Mouse (Mus musculus): ENCODE data around the gene Ccdc183. TPM values are rescaled to one million over a fixed set of nuclear protein-coding genes. Genes with fewer than 3 reads are reported as not detected.
A peak's percentile ranks its signal among the peaks of the same experiment; 100 is the strongest.

Ccdc183 gene
- polyA plus RNA-seq, 1 experiment from 2014 or later = 0.09 TPM

- ATAC-seq (ENCODE audit: low read depth) = no peak
- DNase-seq = no peak
- H3K4me1 ChIP-seq (replicated peaks) = peaks cover 76% of the 10 kb centered on the region
- H3K27me3 ChIP-seq = peaks cover 60% of the 10 kb centered on the region
- peak overlapping the region; percentile 64; the same call in 1 of the 2 replicates for H3K4me3 ChIP-seq (replicated peaks)
- 73% methylated on average over 16 of the region's 16 CpGs for WGBS (ENCODE audit: insufficient replicate concordance)
- H3K36me3 ChIP-seq = no peaks in the 10 kb centered on the region
- no peak overlapping the region for H3K27ac ChIP-seq
- H3K9me3 ChIP-seq (replicated peaks) = no peaks in the 10 kb centered on the region
- no peak overlapping the region for H3K9ac ChIP-seq
- peak overlapping the region; percentile 87; the same call in 1 of the 2 replicates for H3K4me2 ChIP-seq
Measured at GRCm38 (mm10) chr2:25576028-25576850, 41.2 kb downstream of the Ccdc183 start.

DNA sequence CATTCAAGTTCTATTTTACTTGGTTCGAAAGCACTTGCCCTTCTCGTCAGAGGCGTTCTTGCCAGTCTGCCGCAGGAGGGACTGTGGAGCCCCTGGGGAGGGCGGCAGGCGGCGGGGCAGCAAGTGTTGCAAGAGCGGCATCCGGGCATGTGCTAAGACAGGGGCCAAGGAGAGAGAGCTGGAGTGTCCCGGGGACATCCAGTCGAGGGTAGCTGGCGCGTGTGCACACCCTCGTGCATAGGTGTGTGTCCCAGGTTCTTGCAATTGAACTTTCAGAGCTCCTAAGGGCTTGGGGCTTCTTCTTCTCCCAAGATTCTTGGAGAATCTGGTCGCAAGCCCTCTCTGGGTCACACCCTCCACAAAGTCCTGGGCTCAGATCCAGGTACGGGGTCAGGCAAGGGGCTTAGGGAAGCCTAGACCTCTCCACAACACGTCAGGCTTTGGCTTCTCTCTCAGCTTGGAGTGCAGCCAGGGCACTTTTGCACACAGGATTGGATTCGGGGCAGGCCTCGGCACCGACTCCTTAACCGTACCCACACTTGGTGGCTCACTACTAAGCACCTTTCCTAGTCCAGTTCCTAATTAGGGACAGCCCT, 41.9 kb downstream of the Ccdc183 start:
- WGBS (ENCODE audit: insufficient replicate concordance) = 24% methylated on average over 21 of the region's 21 CpGs
- H3K4me1 ChIP-seq (replicated peaks) = peaks cover 75% of the 10 kb centered on the region
- H3K27ac ChIP-seq = peak overlapping the region; percentile 53
- ATAC-seq (ENCODE audit: low read depth) = no peak
- no peaks in the 10 kb centered on the region for H3K9me3 ChIP-seq (replicated peaks)
- peak overlapping the region; percentile 66 for H3K9ac ChIP-seq
- DNase-seq = no peak
- H3K27me3 ChIP-seq = peaks cover 53% of the 10 kb centered on the region
- H3K4me3 ChIP-seq (replicated peaks) = peak overlapping the region; percentile 64
- H3K36me3 ChIP-seq = no peaks in the 10 kb centered on the region
- H3K4me2 ChIP-seq = peak overlapping the region; percentile 87

DNA sequence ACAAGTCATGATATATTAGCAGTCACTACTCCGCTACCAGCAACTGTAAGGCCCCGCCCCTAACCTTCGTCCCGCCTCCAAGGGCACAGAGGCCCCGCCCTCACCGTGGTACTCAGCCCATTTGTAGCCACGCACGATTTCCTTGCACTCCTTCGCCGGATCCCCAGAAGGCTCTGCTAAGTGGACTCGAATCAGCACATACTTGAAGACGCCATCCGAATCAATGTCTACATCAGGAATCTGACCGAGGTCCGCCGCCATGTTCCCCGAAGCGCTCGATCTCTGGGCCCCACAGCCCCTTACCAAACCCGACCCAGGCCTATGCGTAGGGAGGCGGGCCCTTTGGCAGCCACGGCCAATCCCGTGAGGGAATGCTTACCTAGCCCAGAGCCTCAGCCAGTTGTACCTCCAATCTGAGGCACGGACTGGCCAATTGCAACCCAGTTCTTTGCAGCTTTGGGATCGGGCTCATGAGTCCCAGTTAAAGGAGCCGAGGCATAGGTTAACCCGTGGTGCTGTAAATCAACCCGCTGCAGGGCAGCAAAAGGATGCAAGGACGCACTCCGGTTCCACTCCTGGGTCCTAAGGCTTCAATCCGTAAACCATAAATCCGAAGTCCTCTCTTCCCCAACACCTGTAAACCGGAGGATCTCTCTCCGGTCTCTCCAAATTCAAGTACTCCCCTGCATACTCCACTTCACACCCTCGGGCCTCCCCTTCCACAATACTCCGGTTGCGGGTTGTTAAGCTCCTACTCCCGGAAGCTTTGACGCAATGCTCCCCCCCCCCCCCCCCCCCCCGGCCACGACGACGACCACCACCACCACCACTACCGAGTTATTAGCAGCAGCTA, 42.7 kb downstream of the Ccdc183 start, which contains the start of the genes Mamdc4 and Phpt1:
Gene Mamdc4, minus strand, starts transcription at position 267 of the 853 bp plus-strand sequence.
Gene Phpt1, minus strand, starts transcription at position 646 of the 853 bp plus-strand sequence.
- under 1% methylated on average over 43 of the region's 45 CpGs for WGBS (ENCODE audit: insufficient replicate concordance)
- DNase-seq (peak; percentile 95), ATAC-seq (ENCODE audit: low read depth) (peak; percentile 96)
- no peaks in the 10 kb centered on the region for H3K9me3 ChIP-seq (replicated peaks)
- peaks cover 68% of the 10 kb centered on the region for H3K4me1 ChIP-seq (replicated peaks)
- H3K36me3 ChIP-seq = peaks cover under 1% of the 10 kb centered on the region
- peak within 1 kb of the TSS; percentile 87 for H3K4me2 ChIP-seq
- peak within 1 kb of the TSS; percentile 64 for H3K4me3 ChIP-seq (replicated peaks)
- peak within 1 kb of the TSS; percentile 54 for H3K27ac ChIP-seq
- H3K27me3 ChIP-seq = peaks cover 46% of the 10 kb centered on the region
- peak within 1 kb of the TSS; percentile 74 for H3K9ac ChIP-seq

- peak overlapping the region; percentile 74 for H3K9ac ChIP-seq
- 20% methylated on average over 11 of the region's 11 CpGs for WGBS (ENCODE audit: insufficient replicate concordance)
- H3K4me1 ChIP-seq (replicated peaks) = peaks cover 62% of the 10 kb centered on the region
Measured at GRCm38 (mm10) chr2:25574136-25574535, 43.3 kb downstream of the Ccdc183 start.

DNA sequence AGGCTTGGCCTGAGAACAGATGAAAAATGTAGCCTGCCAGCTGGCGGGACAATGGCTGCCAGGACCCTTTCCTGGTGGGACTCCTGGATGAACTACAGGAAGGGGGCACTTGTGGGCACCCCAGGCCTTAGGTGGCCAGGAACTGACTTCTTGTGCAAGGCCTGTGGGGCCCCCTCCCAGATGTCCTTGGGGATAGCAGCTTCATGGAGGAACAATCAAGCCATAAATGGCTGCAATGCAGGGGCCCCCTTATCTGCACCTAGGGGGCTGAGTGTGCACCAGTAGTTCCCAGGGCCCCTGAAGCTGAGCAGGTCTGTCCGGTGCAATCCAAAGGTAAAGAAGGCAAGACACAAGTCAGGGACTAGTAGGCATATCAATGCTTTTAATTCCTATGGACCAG, 44.4 kb downstream of the Ccdc183 start:
- H3K4me3 ChIP-seq (replicated peaks) = 0 out of 2 replicates have a peak overlapping the region, but pooled peaks have one; percentile 12
- DNase-seq = no peak
- no peak overlapping the region for H3K27ac ChIP-seq
- peaks cover 57% of the 10 kb centered on the region for H3K4me1 ChIP-seq (replicated peaks)
- peaks cover 7% of the 10 kb centered on the region for H3K36me3 ChIP-seq
- peak overlapping the region; percentile 87 for H3K4me2 ChIP-seq
- peak overlapping the region; percentile 74 for H3K9ac ChIP-seq
- no peak for ATAC-seq (ENCODE audit: low read depth)
- H3K9me3 ChIP-seq (replicated peaks) = no peaks in the 10 kb centered on the region
- whole genome bisulfite sequencing (ENCODE audit: insufficient replicate concordance) = 46% methylated on average over 2 of the region's 2 CpGs
- peaks cover 28% of the 10 kb centered on the region for H3K27me3 ChIP-seq

More at GRCm38 (mm10) chr2:25574136-25574535, 43.3 kb downstream of the Ccdc183 start:
- Histone ChIP-seq H3K36me3 (peaks cover 7% of the 10 kb centered on the region), H3K4me2 (peak overlapping the region; percentile 87), H3K9me3 (replicated peaks) (no peaks in the 10 kb centered on the region), H3K27ac (peak overlapping the region; percentile 54), H3K27me3 (peaks cover 39% of the 10 kb centered on the region), H3K4me3 (replicated peaks) (peak overlapping the region; percentile 64)
- DNase-seq (no peak), ATAC-seq (ENCODE audit: low read depth) (no peak)

DNA sequence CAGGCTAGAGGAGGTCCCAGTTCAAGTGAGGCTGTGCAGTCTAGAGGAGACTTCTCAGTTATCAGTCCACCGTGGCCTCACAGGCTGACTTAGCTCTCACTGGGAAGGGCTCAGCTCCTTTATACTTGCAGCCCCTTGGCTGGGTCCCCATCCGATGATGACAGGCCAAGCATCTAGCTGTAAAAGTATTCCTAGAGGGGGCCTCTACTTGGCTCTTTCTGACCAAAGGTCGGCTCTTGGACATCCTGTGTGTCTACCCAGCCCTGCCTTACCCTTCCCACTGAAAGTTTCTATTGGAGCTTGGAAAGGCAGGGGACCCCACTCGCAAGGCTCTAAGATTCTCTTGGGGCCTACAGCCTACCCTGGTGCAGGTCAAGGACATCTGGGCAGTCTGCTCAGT, 46.3 kb downstream of the Ccdc183 start:
- Histone ChIP-seq H3K36me3 (peaks cover 14% of the 10 kb centered on the region), H3K9ac (no peak overlapping the region), H3K27ac (no peak overlapping the region), H3K27me3 (peaks cover 10% of the 10 kb centered on the region), H3K9me3 (replicated peaks) (no peaks in the 10 kb centered on the region), H3K4me1 (replicated peaks) (peaks cover 47% of the 10 kb centered on the region), H3K4me3 (replicated peaks) (no peak overlapping the region), H3K4me2 (no peak overlapping the region)
- WGBS (ENCODE audit: insufficient replicate concordance) = 67% methylated on average over 4 of the region's 4 CpGs
- ATAC-seq (ENCODE audit: low read depth) = no peak
- DNase-seq = no peak

DNA sequence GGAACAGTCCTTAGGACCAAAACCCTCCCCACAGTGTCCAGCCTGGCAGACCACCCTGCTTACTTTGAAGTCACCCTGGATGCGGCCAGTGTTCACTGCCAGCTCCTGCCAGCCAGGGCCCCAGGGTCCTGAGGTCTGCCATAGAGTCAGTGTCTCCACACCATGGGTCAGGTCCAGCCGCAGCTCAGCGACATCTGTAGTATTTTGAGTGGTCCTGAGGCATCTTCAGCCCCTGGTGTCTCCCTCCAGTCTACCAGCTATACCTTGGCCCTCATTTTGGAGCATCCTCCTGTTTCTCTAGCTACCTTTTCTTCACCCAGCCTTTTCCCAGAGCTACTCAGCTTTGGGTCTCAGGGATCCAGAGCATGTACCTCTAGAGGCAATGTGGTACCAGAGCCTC, 48.2 kb downstream of the Ccdc183 start:
- ATAC-seq (ENCODE audit: low read depth) (no peak), DNase-seq (no peak)
- 73% methylated on average over 3 of the region's 3 CpGs for WGBS (ENCODE audit: insufficient replicate concordance)
- H3K4me2 ChIP-seq = no peak overlapping the region
- no peaks in the 10 kb centered on the region for H3K27me3 ChIP-seq
- no peak overlapping the region for H3K4me3 ChIP-seq (replicated peaks)
- H3K9ac ChIP-seq = no peak overlapping the region
- no peak overlapping the region for H3K27ac ChIP-seq
- H3K9me3 ChIP-seq (replicated peaks) = no peaks in the 10 kb centered on the region
- H3K36me3 ChIP-seq = peaks cover 28% of the 10 kb centered on the region
- H3K4me1 ChIP-seq (replicated peaks) = peaks cover 35% of the 10 kb centered on the region

DNA sequence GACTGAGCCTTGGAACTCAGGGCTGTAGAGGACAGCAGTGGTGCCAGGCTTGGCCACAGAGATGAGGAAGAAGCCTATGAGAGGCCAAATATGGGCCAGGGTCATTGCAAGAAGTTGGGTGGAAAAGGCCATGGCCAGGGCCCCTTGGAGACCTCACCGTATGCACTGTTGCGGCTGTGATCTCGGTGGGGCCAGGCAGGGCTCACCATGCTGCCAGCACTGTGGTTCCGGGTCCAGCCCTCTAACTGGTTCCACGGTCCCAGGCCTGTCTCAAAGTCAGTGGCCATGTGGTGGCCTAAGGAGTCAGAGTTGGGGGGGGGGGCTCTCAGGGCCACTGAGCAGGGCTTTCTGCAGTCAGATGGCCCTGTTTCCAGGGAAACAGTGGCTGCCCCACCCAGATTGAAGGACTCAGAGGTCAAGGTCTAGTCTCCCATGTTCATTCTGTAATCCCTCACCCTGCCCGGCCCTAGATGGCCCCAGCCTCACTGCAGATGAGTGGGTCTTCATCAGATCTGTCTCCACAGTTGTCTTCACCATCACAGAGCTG, 48.9 kb downstream of the Ccdc183 start:
- Histone ChIP-seq H3K9me3 (replicated peaks) (no peaks in the 10 kb centered on the region), H3K27ac (no peak overlapping the region)

GRCm38 (mm10) chr2:25566558-25566957, 50.9 kb downstream of the Ccdc183 start:
- H3K9ac ChIP-seq = no peak overlapping the region
- 82% methylated on average over 6 of the region's 6 CpGs for WGBS (ENCODE audit: insufficient replicate concordance)

More for the DNA sequence above, 48.9 kb downstream of the Ccdc183 start:
- ATAC-seq (ENCODE audit: low read depth) (no peak), DNase-seq (no peak)
- Histone ChIP-seq H3K36me3 (peaks cover 36% of the 10 kb centered on the region), H3K4me1 (replicated peaks) (peaks cover 27% of the 10 kb centered on the region), H3K9ac (no peak overlapping the region), H3K4me2 (no peak overlapping the region), H3K4me3 (replicated peaks) (no peak overlapping the region), H3K27me3 (no peaks in the 10 kb centered on the region)
- WGBS (ENCODE audit: insufficient replicate concordance) = 80% methylated on average over 6 of the region's 6 CpGs

GRCm38 (mm10) chr2:25565741-25566140, 51.7 kb downstream of the Ccdc183 start:
- DNase-seq = no peak
- 84% methylated on average over 8 of the region's 8 CpGs for WGBS (ENCODE audit: insufficient replicate concordance)

More at GRCm38 (mm10) chr2:25566558-25566957, 50.9 kb downstream of the Ccdc183 start:
- Histone ChIP-seq H3K4me1 (replicated peaks) (peaks cover 21% of the 10 kb centered on the region), H3K4me2 (no peak overlapping the region), H3K36me3 (peaks cover 56% of the 10 kb centered on the region), H3K4me3 (replicated peaks) (no peak overlapping the region), H3K9me3 (replicated peaks) (no peaks in the 10 kb centered on the region), H3K27me3 (no peaks in the 10 kb centered on the region), H3K27ac (no peak overlapping the region)
- ATAC-seq (ENCODE audit: low read depth) (no peak), DNase-seq (no peak)

More at GRCm38 (mm10) chr2:25565741-25566140, 51.7 kb downstream of the Ccdc183 start:
- H3K4me1 ChIP-seq (replicated peaks) = peaks cover 13% of the 10 kb centered on the region
- H3K4me3 ChIP-seq (replicated peaks) = no peak overlapping the region
- H3K9ac ChIP-seq = no peak overlapping the region
- no peaks in the 10 kb centered on the region for H3K9me3 ChIP-seq (replicated peaks)
- no peaks in the 10 kb centered on the region for H3K27me3 ChIP-seq
- no peak for ATAC-seq (ENCODE audit: low read depth)
- peaks cover 64% of the 10 kb centered on the region for H3K36me3 ChIP-seq
- no peak overlapping the region for H3K4me2 ChIP-seq
- H3K27ac ChIP-seq = no peak overlapping the region
